Mouse (Mus musculus): Measurements from ENCODE around the gene Itgb3. TPM values are rescaled to one million over a fixed set of nuclear protein-coding genes. Genes with fewer than 3 reads are reported as not detected.
"Not testable (repeated sequence)": the region's sequence is repeated elsewhere in the genome, so short reads cannot be mapped to it uniquely, and the experiment has no call there.

Gene Itgb3
- polyA plus RNA-seq (2015; fragmentation: Nextera tagmentation; extraction: Ambion mirVana) = 3.7 and 4.8 TPM in 2 replicates

GRCm38 (mm10) chr11:104607491-104608245 is at the start of gene Itgb3:
Itgb3 (plus strand) TSS chr11:104608000.
- Histone ChIP-seq H3K27me3 (peaks cover 26% of the 10 kb centered on the region), H3K4me1 (peaks cover 10% of the 10 kb centered on the region), H3K4me2 (peak within 1 kb of the TSS; percentile 93), H3K9me3 (no peaks in the 10 kb centered on the region), H3K27ac (no peak within 1 kb of the TSS), H3K36me3 (no peaks in the 10 kb centered on the region), H3K4me3 (peak within 1 kb of the TSS; percentile 54), H3K9ac (peak within 1 kb of the TSS; percentile 39)
- ATAC-seq (ENCODE audit: insufficient number of reproducible peaks, low FRiP score, low TSS enrichment, low read depth) = peak; percentile 62; the same call in 1 of the 2 replicates
- 1% methylated on average over 45 of the region's 51 CpGs for WGBS

- H3K36me3 ChIP-seq = no peaks in the 10 kb centered on the region
- no peak overlapping the region for H3K27ac ChIP-seq
- no peak for ATAC-seq (ENCODE audit: insufficient number of reproducible peaks, low FRiP score, low TSS enrichment, low read depth)
- H3K4me1 ChIP-seq = no peaks in the 10 kb centered on the region
- no peak overlapping the region for H3K4me2 ChIP-seq
- H3K9me3 ChIP-seq = no peaks in the 10 kb centered on the region
- WGBS = 69% methylated on average over 4 of the region's 4 CpGs
- no peak overlapping the region for H3K4me3 ChIP-seq
- H3K27me3 ChIP-seq = no peaks in the 10 kb centered on the region
- H3K9ac ChIP-seq = no peak overlapping the region
These were observed 49.7 kb upstream of the Itgb3 start for GRCm38 (mm10) chr11:104558065-104558464.

GRCm38 (mm10) chr11:104558651-104559403 is 49.0 kb upstream of the Itgb3 start:
- ATAC-seq (ENCODE audit: insufficient number of reproducible peaks, low FRiP score, low TSS enrichment, low read depth) = no peak
- Histone ChIP-seq H3K27ac (no peak overlapping the region), H3K36me3 (no peaks in the 10 kb centered on the region), H3K4me3 (no peak overlapping the region), H3K9me3 (no peaks in the 10 kb centered on the region), H3K9ac (no peak overlapping the region), H3K4me2 (no peak overlapping the region), H3K27me3 (no peaks in the 10 kb centered on the region), H3K4me1 (no peaks in the 10 kb centered on the region)
- 42% methylated on average over 4 of the region's 4 CpGs for WGBS

GRCm38 (mm10) chr11:104560971-104561370 is 46.8 kb upstream of the Itgb3 start:
- WGBS = 60% methylated on average over 2 of the region's 2 CpGs
- no peaks in the 10 kb centered on the region for H3K36me3 ChIP-seq
- H3K4me3 ChIP-seq = no peak overlapping the region
- H3K9me3 ChIP-seq = no peaks in the 10 kb centered on the region
- H3K9ac ChIP-seq = no peak overlapping the region
- H3K27me3 ChIP-seq = no peaks in the 10 kb centered on the region
- no peak overlapping the region for H3K4me2 ChIP-seq
- H3K27ac ChIP-seq = no peak overlapping the region
- H3K4me1 ChIP-seq = 0 out of 2 replicates have a peak, but pooled peaks cover 2% of the 10 kb centered on the region
- no peak for ATAC-seq (ENCODE audit: insufficient number of reproducible peaks, low FRiP score, low TSS enrichment, low read depth)

- Histone ChIP-seq H3K4me1 (0 out of 2 replicates have a peak, but pooled peaks cover 3% of the 10 kb centered on the region), H3K9me3 (no peaks in the 10 kb centered on the region), H3K36me3 (no peaks in the 10 kb centered on the region), H3K4me2 (no peak overlapping the region), H3K27ac (no peak overlapping the region), H3K4me3 (no peak overlapping the region), H3K27me3 (no peaks in the 10 kb centered on the region), H3K9ac (no peak overlapping the region)
- 46% methylated on average over 1 of the region's 1 CpGs for WGBS
- ATAC-seq (ENCODE audit: insufficient number of reproducible peaks, low FRiP score, low TSS enrichment, low read depth) = no peak
These were observed 44.3 kb upstream of the Itgb3 start for GRCm38 (mm10) chr11:104563496-104563895.

- ATAC-seq (ENCODE audit: insufficient number of reproducible peaks, low FRiP score, low TSS enrichment, low read depth) = no peak
- 72% methylated on average over 9 of the region's 9 CpGs for WGBS
- Histone ChIP-seq H3K9me3 (no peaks in the 10 kb centered on the region), H3K9ac (no peak overlapping the region), H3K4me1 (0 out of 2 replicates have a peak, but pooled peaks cover 3% of the 10 kb centered on the region), H3K4me2 (no peak overlapping the region), H3K4me3 (no peak overlapping the region), H3K36me3 (no peaks in the 10 kb centered on the region), H3K27ac (no peak overlapping the region), H3K27me3 (no peaks in the 10 kb centered on the region)
These were observed 42.6 kb upstream of the Itgb3 start for GRCm38 (mm10) chr11:104565172-104565571.

- Histone ChIP-seq H3K27me3 (no peaks in the 10 kb centered on the region), H3K36me3 (no peaks in the 10 kb centered on the region), H3K9ac (no peak overlapping the region), H3K9me3 (no peaks in the 10 kb centered on the region), H3K27ac (no peak overlapping the region), H3K4me2 (no peak overlapping the region), H3K4me1 (0 out of 2 replicates have a peak, but pooled peaks cover 3% of the 10 kb centered on the region), H3K4me3 (no peak overlapping the region)
- no peak for ATAC-seq (ENCODE audit: insufficient number of reproducible peaks, low FRiP score, low TSS enrichment, low read depth)
- 69% methylated on average over 6 of the region's 6 CpGs for WGBS
These were observed 41.7 kb upstream of the Itgb3 start for GRCm38 (mm10) chr11:104566097-104566496.

GRCm38 (mm10) chr11:104566796-104567195 is 41.0 kb upstream of the Itgb3 start:
- no peak overlapping the region for H3K9ac ChIP-seq
- H3K27ac ChIP-seq = no peak overlapping the region
- H3K4me1 ChIP-seq = 0 out of 2 replicates have a peak, but pooled peaks cover 5% of the 10 kb centered on the region
- H3K36me3 ChIP-seq = no peaks in the 10 kb centered on the region
- H3K4me2 ChIP-seq = no peak overlapping the region
- WGBS = 82% methylated on average over 2 of the region's 2 CpGs
- peaks cover 3% of the 10 kb centered on the region; the same call in 1 of the 2 replicates for H3K27me3 ChIP-seq
- no peaks in the 10 kb centered on the region for H3K9me3 ChIP-seq
- no peak for ATAC-seq (ENCODE audit: insufficient number of reproducible peaks, low FRiP score, low TSS enrichment, low read depth)
- no peak overlapping the region for H3K4me3 ChIP-seq

GRCm38 (mm10) chr11:104567736-104568135 is 40.1 kb upstream of the Itgb3 start:
- Histone ChIP-seq H3K9ac (no peak overlapping the region), H3K27ac (no peak overlapping the region), H3K36me3 (no peaks in the 10 kb centered on the region), H3K4me2 (no peak overlapping the region), H3K4me3 (no peak overlapping the region), H3K4me1 (0 out of 2 replicates have a peak, but pooled peaks cover 5% of the 10 kb centered on the region), H3K9me3 (no peaks in the 10 kb centered on the region), H3K27me3 (peaks cover 11% of the 10 kb centered on the region)
- WGBS = 79% methylated on average over 9 of the region's 9 CpGs
- ATAC-seq (ENCODE audit: insufficient number of reproducible peaks, low FRiP score, low TSS enrichment, low read depth) = no peak

- H3K27ac ChIP-seq = no peak overlapping the region
- no peaks in the 10 kb centered on the region for H3K9me3 ChIP-seq
- no peak for ATAC-seq (ENCODE audit: insufficient number of reproducible peaks, low FRiP score, low TSS enrichment, low read depth)
- H3K4me1 ChIP-seq = 0 out of 2 replicates have a peak, but pooled peaks cover 5% of the 10 kb centered on the region
- WGBS = 93% methylated on average over 4 of the region's 4 CpGs
- H3K9ac ChIP-seq = no peak overlapping the region
- H3K36me3 ChIP-seq = no peaks in the 10 kb centered on the region
- H3K27me3 ChIP-seq = peaks cover 11% of the 10 kb centered on the region
- no peak overlapping the region for H3K4me3 ChIP-seq
- no peak overlapping the region for H3K4me2 ChIP-seq
These were observed 39.5 kb upstream of the Itgb3 start for GRCm38 (mm10) chr11:104568326-104568725.

GRCm38 (mm10) chr11:104570515-104570914 is 37.3 kb upstream of the Itgb3 start:
- H3K9ac ChIP-seq; H3K4me1 ChIP-seq; ATAC-seq (ENCODE audit: insufficient number of reproducible peaks, low FRiP score, low TSS enrichment, low read depth); H3K36me3 ChIP-seq; H3K4me3 ChIP-seq; H3K9me3 ChIP-seq; H3K27ac ChIP-seq; H3K4me2 ChIP-seq: not testable (repeated sequence)
- WGBS = 79% methylated on average over 8 of the region's 8 CpGs
- H3K27me3 ChIP-seq = peaks cover 11% of the 10 kb centered on the region

GRCm38 (mm10) chr11:104571373-104571772 is 36.4 kb upstream of the Itgb3 start:
- H3K9ac ChIP-seq = not testable (repeated sequence)
- 1% methylated on average over 28 of the region's 28 CpGs for WGBS

More at GRCm38 (mm10) chr11:104571373-104571772, 36.4 kb upstream of the Itgb3 start:
- Histone ChIP-seq H3K27me3 (peaks cover 11% of the 10 kb centered on the region), H3K4me3 (peak overlapping the region; percentile 35), H3K4me2 (peak overlapping the region; percentile 59)
- H3K36me3 ChIP-seq; ATAC-seq (ENCODE audit: insufficient number of reproducible peaks, low FRiP score, low TSS enrichment, low read depth); H3K27ac ChIP-seq; H3K4me1 ChIP-seq; H3K9me3 ChIP-seq: not testable (repeated sequence)
